Mouse (Mus musculus) myocyte (in vitro differentiated cells): Measurements from ENCODE around the gene Rnf34. TPM values are rescaled to one million over a fixed set of nuclear protein-coding genes. Genes with fewer than 3 reads are reported as not detected.

ENCODE experiments used
- H3K27me3 ChIP-seq: one replicate; pipeline ENCODE4 v1.6.1; 2011; ENCODE audit not compliant: control insufficient read depth, insufficient read depth, insufficient read length
- H3K36me3 ChIP-seq: one replicate; pipeline ENCODE4 v1.6.1; 2011; ENCODE audit not compliant: control insufficient read depth, insufficient read depth
- H3K4me2 ChIP-seq: one replicate; pipeline ENCODE4 v1.6.1; 2011; ENCODE audit warnings: low read depth, control low read depth
- H3K4me3 ChIP-seq: one replicate; pipeline ENCODE4 v1.5.1; 2011; ENCODE audit warnings: mild to moderate bottlenecking, control low read depth, moderate library complexity
- H3K79me2 ChIP-seq: one replicate; pipeline ENCODE4 v1.6.1; 2011; ENCODE audit not compliant: control insufficient read depth, insufficient read depth
- H3ac ChIP-seq: one replicate; pipeline ENCODE4 v1.6.1; 2011; ENCODE audit not compliant: control insufficient read depth, insufficient read length
- CEBPB ChIP-seq: IDR thresholded peaks from 2 replicates; pipeline ENCODE4 v1.6.1; 2011; ENCODE audit warnings: mild to moderate bottlenecking, moderate library complexity; ENCODE audit not compliant: poor library complexity, insufficient read depth, severe bottlenecking
- E2F4 ChIP-seq: IDR thresholded peaks from one replicate; pipeline ENCODE4 v1.6.1; 2011; ENCODE audit warnings: mild to moderate bottlenecking, control low read depth, moderate library complexity; ENCODE audit not compliant: insufficient read depth
- MAX ChIP-seq: IDR thresholded peaks from one replicate; pipeline ENCODE4 v1.6.1; 2011; ENCODE audit warnings: low read depth, mild to moderate bottlenecking, control low read depth
- MYOD1 ChIP-seq, 3 experiments: IDR thresholded peaks; one replicate each; pipeline ENCODE4 v1.6.1; 2011; ENCODE audit warnings: control low read depth in 2 of 3, low read depth in 2 of 3, mild to moderate bottlenecking in 2 of 3, moderate library complexity in 1 of 3; ENCODE audit not compliant: insufficient read length in 2 of 3, control insufficient read depth in 1 of 3
- MYOG ChIP-seq, 3 experiments: IDR thresholded peaks; one replicate each; pipeline ENCODE4 v1.6.1; 2011; ENCODE audit warnings: control low read depth in 2 of 3, low read depth in 2 of 3, mild to moderate bottlenecking in 2 of 3; ENCODE audit not compliant: insufficient read length in 2 of 3, control insufficient read depth in 1 of 3, insufficient read depth in 1 of 3
- POLR2A ChIP-seq: IDR thresholded peaks from one replicate; pipeline ENCODE4 v1.6.1; 2011; ENCODE audit warnings: low read depth, mild to moderate bottlenecking, control low read depth, moderate library complexity; ENCODE audit not compliant: insufficient read length
- POLR2AphosphoS2 ChIP-seq: IDR thresholded peaks from one replicate; pipeline ENCODE4 v1.6.1; 2011; ENCODE audit warnings: low read depth, control low read depth; ENCODE audit not compliant: insufficient read length
- REST ChIP-seq: IDR thresholded peaks from one replicate; pipeline ENCODE4 v1.6.1; 2011; ENCODE audit warnings: mild to moderate bottlenecking, control low read depth, moderate library complexity; ENCODE audit not compliant: insufficient read depth, insufficient read length
- SRF ChIP-seq: IDR thresholded peaks from one replicate; pipeline ENCODE4 v1.6.1; 2011; ENCODE audit warnings: low read depth; ENCODE audit not compliant: control insufficient read depth, insufficient read length
- TCF12 ChIP-seq: IDR thresholded peaks from one replicate; pipeline ENCODE4 v1.6.1; 2011; ENCODE audit warnings: mild to moderate bottlenecking, control low read depth; ENCODE audit not compliant: poor library complexity, insufficient read depth, severe bottlenecking
- TCF3 ChIP-seq: IDR thresholded peaks from one replicate; pipeline ENCODE4 v1.6.1; 2011; ENCODE audit warnings: low read depth, control low read depth; ENCODE audit not compliant: insufficient read length
- USF1 ChIP-seq: IDR thresholded peaks from one replicate; pipeline ENCODE4 v1.6.1; 2011; ENCODE audit warnings: low read depth, mild to moderate bottlenecking, control low read depth, moderate library complexity
- polyA plus RNA-seq: library from polyadenylated mRNA; unstranded; fragments of >200 nt; fragmentation: generic; extraction: Trizol; gene quantifications from one replicate; pipeline ENCODE4 v1.2.1, GENCODE M21; 2012; ENCODE audit warnings: missing spikeins

Rnf34 gene
- polyA plus RNA-seq, 1 experiment: 8.2 TPM

GRCm38 (mm10) chr5:122883652-122884235 is 33.9 kb downstream of the Rnf34 start:
- TF ChIP-seq POLR2AphosphoS2 (no peak), SRF (no peak), MYOG (IDR thresholded peaks at IDR 0.05; ENCODE audit: control insufficient read depth in 1 of 3, insufficient read depth in 1 of 3, insufficient read length in 2 of 3, low read depth in 2 of 3) (no peak), CEBPB (no peak), POLR2A (no peak), E2F4 (no peak), TCF12 (no peak), USF1 (no peak), MYOD1 (IDR thresholded peaks at IDR 0.05; ENCODE audit: control insufficient read depth in 1 of 3, insufficient read length in 2 of 3, low read depth in 2 of 3) (no peak), MAX (no peak), REST (no peak), TCF3 (no peak)
- H3K4me2 ChIP-seq: no peak overlapping the region
- peaks cover 7% of the 10 kb centered on the region for H3K79me2 ChIP-seq
- H3K27me3 ChIP-seq: no peaks in the 10 kb centered on the region
- no peak overlapping the region for H3ac ChIP-seq
- H3K36me3 ChIP-seq: no peaks in the 10 kb centered on the region
- no peak overlapping the region for H3K4me3 ChIP-seq

DNA sequence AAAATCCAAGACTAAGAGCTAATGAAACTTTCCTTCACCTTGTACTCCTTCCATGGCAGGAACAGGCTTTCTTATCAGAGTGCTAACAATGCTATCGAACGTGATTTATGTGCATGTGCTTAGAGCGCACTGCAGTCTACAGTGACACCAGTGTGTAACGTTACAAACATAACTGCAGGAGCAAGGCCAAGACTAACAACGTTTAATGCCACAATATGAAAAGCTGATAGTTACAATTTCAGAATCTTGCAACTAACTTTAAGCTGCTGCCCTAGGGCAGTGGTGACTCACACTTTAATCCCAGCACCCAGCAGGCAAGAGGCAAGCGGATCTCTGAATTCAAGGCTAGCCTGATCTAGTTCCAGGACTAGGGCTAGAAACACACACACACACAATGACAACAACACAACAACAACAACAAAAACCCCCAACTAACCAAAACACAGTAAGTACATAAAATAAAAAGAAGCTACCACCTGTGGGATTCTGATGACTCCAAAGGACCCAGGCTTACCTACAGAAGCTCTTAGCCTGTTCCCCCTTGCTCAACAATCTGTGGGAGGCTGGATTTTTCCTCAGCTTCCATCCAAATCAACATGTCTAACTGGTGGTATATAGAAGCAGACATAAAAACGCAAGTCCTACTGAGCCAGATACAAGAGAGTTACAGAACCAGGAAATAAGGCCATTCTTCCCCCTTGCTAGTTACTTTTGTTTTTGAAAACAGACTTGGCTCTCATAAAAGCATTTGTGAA is 34.9 kb downstream of the Rnf34 start:
- Histone ChIP-seq H3K4me3 (no peak overlapping the region), H3K79me2 (peaks cover 7% of the 10 kb centered on the region), H3K36me3 (no peaks in the 10 kb centered on the region), H3K4me2 (peak overlapping the region; percentile 34), H3ac (no peak overlapping the region), H3K27me3 (no peaks in the 10 kb centered on the region)
- TF ChIP-seq MYOD1 (IDR thresholded peaks at IDR 0.05; ENCODE audit: control insufficient read depth in 1 of 3, insufficient read length in 2 of 3, low read depth in 2 of 3) (no peak), MYOG (IDR thresholded peaks at IDR 0.05; ENCODE audit: control insufficient read depth in 1 of 3, insufficient read depth in 1 of 3, insufficient read length in 2 of 3, low read depth in 2 of 3) (no peak), USF1 (no peak), REST (no peak), POLR2A (no peak), MAX (no peak), TCF3 (no peak), SRF (no peak), TCF12 (no peak), CEBPB (no peak), POLR2AphosphoS2 (no peak), E2F4 (no peak)

DNA sequence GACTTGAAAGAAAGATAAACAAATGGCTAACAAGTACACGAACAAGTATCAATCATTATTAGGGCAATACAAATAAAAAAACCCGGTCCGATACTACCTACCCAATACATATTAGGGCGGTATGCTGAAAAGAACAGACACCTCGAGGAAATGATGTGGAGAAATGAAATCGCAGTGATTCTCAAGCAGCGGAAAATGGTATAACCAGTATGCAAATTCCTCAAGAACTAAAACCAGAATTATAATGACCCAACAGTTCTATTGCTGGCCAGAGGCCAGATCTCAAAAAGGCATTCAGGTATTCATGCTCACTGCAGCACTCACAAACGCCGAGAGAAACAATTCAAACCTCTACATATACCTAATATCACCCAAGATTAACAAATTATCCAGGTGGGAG is 37.2 kb downstream of the Rnf34 start:
- H3K36me3 ChIP-seq: no peaks in the 10 kb centered on the region
- no peaks in the 10 kb centered on the region for H3K27me3 ChIP-seq
- no peak overlapping the region for H3K4me3 ChIP-seq
- no peak overlapping the region for H3ac ChIP-seq
- peaks cover 7% of the 10 kb centered on the region for H3K79me2 ChIP-seq
- TF ChIP-seq USF1 (no peak), SRF (no peak), TCF3 (no peak), MYOG (IDR thresholded peaks at IDR 0.05; ENCODE audit: control insufficient read depth in 1 of 3, insufficient read depth in 1 of 3, insufficient read length in 2 of 3, low read depth in 2 of 3) (no peak)
- no peak overlapping the region for H3K4me2 ChIP-seq

DNA sequence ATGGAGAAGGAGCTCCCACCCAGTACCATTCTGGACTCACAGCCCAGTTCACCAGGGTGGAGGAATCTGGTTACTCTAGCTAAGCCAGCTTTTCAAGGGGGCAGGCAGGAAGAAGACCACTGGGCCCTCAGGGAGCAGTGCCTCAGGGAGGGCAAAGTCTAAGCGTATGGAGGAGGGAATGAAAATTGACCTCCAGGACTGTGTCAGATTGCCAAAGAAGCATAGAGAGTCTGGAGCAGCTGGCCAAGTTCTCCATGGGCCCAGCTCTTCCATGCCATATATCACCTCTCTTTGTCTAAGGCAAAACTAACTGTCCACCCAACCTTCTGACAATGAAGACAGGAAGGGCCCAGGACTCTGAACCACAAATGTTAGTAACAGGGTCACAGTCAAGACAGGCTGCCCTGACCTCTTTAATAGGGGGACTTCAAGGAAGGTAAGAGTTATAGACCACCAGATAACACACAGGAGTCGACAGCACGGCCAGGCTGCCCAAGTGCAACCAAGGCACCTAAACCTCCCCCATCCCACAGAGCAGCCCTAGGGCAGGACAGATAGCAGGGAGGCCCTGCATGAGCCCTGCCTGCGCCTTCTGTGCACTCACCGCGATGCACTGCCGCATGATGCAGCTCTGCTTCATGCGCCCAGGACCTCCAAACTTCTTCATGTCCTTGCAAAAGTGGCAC is 38.2 kb downstream of the Rnf34 start:
- Histone ChIP-seq H3K79me2 (peaks cover 7% of the 10 kb centered on the region), H3ac (no peak overlapping the region), H3K4me3 (no peak overlapping the region), H3K4me2 (no peak overlapping the region), H3K27me3 (no peaks in the 10 kb centered on the region), H3K36me3 (no peaks in the 10 kb centered on the region)
- TF ChIP-seq MYOD1 (IDR thresholded peaks at IDR 0.05; ENCODE audit: control insufficient read depth in 1 of 3, insufficient read length in 2 of 3, low read depth in 2 of 3) (no peak), MYOG (IDR thresholded peaks at IDR 0.05; ENCODE audit: control insufficient read depth in 1 of 3, insufficient read depth in 1 of 3, insufficient read length in 2 of 3, low read depth in 2 of 3) (no peak), USF1 (no peak), TCF3 (no peak), TCF12 (no peak), REST (no peak), POLR2A (no peak), SRF (no peak), POLR2AphosphoS2 (no peak), CEBPB (no peak), E2F4 (no peak), MAX (no peak)
